Mouse (Mus musculus) neural tube, embryonic 11.5 days (tissue): Measurements from ENCODE around the gene Esr1. TPM values are rescaled to one million over a fixed set of nuclear protein-coding genes. Genes with fewer than 3 reads are reported as not detected.

Experiments used
- ATAC-seq: fragments of 200-750 bp; cut with Nextera tagmentation; 2 replicates; pipeline ENCODE4 v1.8.0; 2017; ENCODE audit warnings: moderate number of reproducible peaks, mild to moderate bottlenecking, moderate TSS enrichment, moderate library complexity; ENCODE audit not compliant: insufficient read depth, low FRiP score, low TSS enrichment
- DNase-seq: peaks from one replicate; pipeline ENCODE4 v3.0.0-alpha.2; 2015; ENCODE audit warnings: low spot score
- H3K27ac ChIP-seq: fragments of 300-500 bp; sonication (generic); 2 replicates; pipeline ENCODE4 v1.5.1; 2014; ENCODE audit warnings: low read depth, mild to moderate bottlenecking, low read length
- H3K27me3 ChIP-seq: fragments of 300-500 bp; sonication (generic); 2 replicates; pipeline ENCODE4 v1.6.1; 2014; ENCODE audit warnings: mild to moderate bottlenecking, low read length, mixed read lengths; ENCODE audit not compliant: control insufficient read depth, insufficient read depth
- H3K36me3 ChIP-seq: fragments of 300-500 bp; sonication (generic); 2 replicates; pipeline ENCODE4 v1.6.1; 2014; ENCODE audit warnings: mild to moderate bottlenecking, low read length, moderate library complexity, mixed read lengths; ENCODE audit not compliant: control insufficient read depth, insufficient read depth
- H3K4me1 ChIP-seq: fragments of 300-500 bp; sonication (generic); 2 replicates; pipeline ENCODE4 v1.6.1; 2014; ENCODE audit warnings: low read length, mixed read lengths; ENCODE audit not compliant: control insufficient read depth, insufficient read depth
- H3K4me2 ChIP-seq: fragments of 300-500 bp; sonication (generic); 2 replicates; pipeline ENCODE4 v1.6.1; 2014; ENCODE audit warnings: low read depth, mild to moderate bottlenecking, moderate library complexity
- H3K4me3 ChIP-seq: fragments of 300-500 bp; sonication (generic); 2 replicates; pipeline ENCODE4 v1.5.1; 2014; ENCODE audit warnings: low read depth, low read length
- H3K9ac ChIP-seq: fragments of 300-500 bp; sonication (generic); 2 replicates; pipeline ENCODE4 v1.6.1; 2014; ENCODE audit warnings: mild to moderate bottlenecking, low read length
- H3K9me3 ChIP-seq: fragments of 300-500 bp; sonication (generic); 2 replicates; pipeline ENCODE4 v1.6.1; 2016; ENCODE audit warnings: low read length; ENCODE audit not compliant: control insufficient read depth
- WGBS: fragments of 180-500 bp; shearing (Covaris S2); extraction: QIAGEN DNeasy Blood & Tissue Kit; methylation state at CpG from one replicate; pipeline ENCODE4 v1.1.7; 2014; 5-methylcytosine and 5-hydroxymethylcytosine counted together
- polyA plus RNA-seq: library from polyadenylated mRNA; unstranded; fragments of >200 nt; fragmentation: Nextera tagmentation; extraction: Ambion mirVana; gene quantifications from 2 replicates; pipeline ENCODE4 v1.2.1, GENCODE M21; 2014

The Esr1 gene
- polyA plus RNA-seq, 1 experiment from 2014 or later, result 0.08 TPM

DNA sequence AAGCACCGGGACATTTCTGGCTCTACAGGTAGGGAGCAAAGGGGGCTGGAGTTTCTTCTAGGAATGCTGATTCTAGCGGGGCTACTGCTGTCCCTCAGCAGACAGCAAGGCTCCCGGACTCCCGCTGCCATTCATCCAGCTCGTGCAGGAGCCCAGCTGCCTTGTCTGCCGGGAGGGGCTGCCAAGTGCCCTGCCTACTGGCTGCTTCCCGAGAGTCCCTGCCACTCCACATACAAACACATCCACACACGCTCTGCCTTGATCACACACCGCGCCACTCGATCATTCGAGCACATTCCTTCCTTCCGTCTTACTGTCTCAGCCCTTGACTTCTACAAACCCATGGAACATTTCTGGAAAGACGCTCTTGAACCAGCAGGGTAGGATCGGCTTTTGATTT lies 98.5 kb downstream of the Esr1 start:
- peak overlapping the region; percentile 18 for H3K4me3 ChIP-seq
- no peak overlapping the region; the same call in 1 of the 2 replicates for H3K9ac ChIP-seq
- H3K36me3 ChIP-seq, result no peaks in the 10 kb centered on the region
- peaks cover 24% of the 10 kb centered on the region for H3K27me3 ChIP-seq
- no peaks in the 10 kb centered on the region for H3K4me1 ChIP-seq
- H3K9me3 ChIP-seq, result no peaks in the 10 kb centered on the region
- H3K27ac ChIP-seq, result no peak overlapping the region
- ATAC-seq (no peak), DNase-seq (peak; percentile 37)
- 5% methylated on average over 15 of the region's 15 CpGs for WGBS
- H3K4me2 ChIP-seq, result peak overlapping the region; percentile 42

DNA sequence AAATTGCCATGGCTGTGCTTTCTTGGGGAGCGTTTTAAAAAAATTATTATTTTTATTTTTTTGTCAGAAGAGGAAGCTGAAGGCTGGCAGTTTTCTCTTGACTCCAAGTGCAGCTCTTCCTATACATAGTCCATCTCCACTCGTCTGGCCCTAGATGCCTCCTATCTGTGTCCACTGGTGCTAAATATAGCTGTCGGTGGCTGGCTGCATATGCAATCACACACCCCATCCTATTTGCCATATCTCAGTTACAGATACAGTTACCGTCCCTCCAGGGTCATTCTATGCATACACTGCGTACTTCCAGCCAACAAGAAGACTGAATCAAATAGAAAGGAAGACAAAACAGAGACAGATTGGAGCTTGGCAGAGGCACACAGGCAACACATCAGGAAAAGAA lies 100.0 kb downstream of the Esr1 start:
- H3K4me3 ChIP-seq, result no peak overlapping the region
- H3K36me3 ChIP-seq, result no peaks in the 10 kb centered on the region
- DNase-seq (no peak), ATAC-seq (no peak)
- H3K4me1 ChIP-seq, result no peaks in the 10 kb centered on the region
- H3K27ac ChIP-seq, result no peak overlapping the region
- no peaks in the 10 kb centered on the region for H3K9me3 ChIP-seq
- WGBS, result 52% methylated on average over 5 of the region's 5 CpGs
- H3K4me2 ChIP-seq, result no peak overlapping the region
- peaks cover 24% of the 10 kb centered on the region for H3K27me3 ChIP-seq
- no peak overlapping the region for H3K9ac ChIP-seq

DNA sequence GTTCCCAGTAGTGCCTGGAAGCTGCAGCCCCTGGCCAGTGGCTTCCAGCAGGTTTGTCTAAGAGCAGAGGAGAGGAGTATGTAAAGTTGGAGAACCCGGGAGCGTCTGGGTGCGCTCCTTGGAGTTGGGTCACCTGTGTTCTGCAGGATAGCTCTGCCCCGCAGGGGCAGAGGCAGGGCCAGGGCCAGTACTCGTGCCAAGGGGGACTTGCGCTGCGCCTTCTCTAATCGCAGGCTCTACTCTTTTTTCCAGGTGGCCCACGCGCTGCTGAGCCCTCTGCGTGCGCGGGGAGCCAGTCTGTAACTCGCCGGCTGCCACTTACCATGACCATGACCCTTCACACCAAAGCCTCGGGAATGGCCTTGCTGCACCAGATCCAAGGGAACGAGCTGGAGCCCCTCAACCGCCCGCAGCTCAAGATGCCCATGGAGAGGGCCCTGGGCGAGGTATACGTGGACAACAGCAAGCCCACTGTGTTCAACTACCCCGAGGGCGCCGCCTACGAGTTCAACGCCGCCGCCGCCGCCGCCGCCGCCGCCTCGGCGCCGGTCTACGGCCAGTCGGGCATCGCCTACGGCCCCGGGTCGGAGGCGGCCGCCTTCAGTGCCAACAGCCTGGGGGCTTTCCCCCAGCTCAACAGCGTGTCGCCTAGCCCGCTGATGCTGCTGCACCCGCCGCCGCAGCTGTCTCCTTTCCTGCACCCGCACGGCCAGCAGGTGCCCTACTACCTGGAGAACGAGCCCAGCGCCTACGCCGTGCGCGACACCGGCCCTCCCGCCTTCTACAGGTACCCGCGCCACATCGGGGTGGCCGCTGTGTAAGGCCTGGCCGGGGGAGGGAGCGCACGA lies 100.9 kb downstream of the Esr1 start:
- no peaks in the 10 kb centered on the region for H3K4me1 ChIP-seq
- DNase-seq (peak; percentile 46), ATAC-seq (peak; percentile 75)
- H3K27me3 ChIP-seq, result peaks cover 24% of the 10 kb centered on the region
- peak overlapping the region; percentile 90 for H3K4me2 ChIP-seq
- WGBS, result under 1% methylated on average over 55 of the region's 68 CpGs
- peak overlapping the region; percentile 5; the same call in 1 of the 2 replicates for H3K9ac ChIP-seq
- no peaks in the 10 kb centered on the region for H3K9me3 ChIP-seq
- H3K36me3 ChIP-seq, result no peaks in the 10 kb centered on the region
- H3K27ac ChIP-seq, result no peak overlapping the region
- H3K4me3 ChIP-seq, result peak overlapping the region; percentile 48

DNA sequence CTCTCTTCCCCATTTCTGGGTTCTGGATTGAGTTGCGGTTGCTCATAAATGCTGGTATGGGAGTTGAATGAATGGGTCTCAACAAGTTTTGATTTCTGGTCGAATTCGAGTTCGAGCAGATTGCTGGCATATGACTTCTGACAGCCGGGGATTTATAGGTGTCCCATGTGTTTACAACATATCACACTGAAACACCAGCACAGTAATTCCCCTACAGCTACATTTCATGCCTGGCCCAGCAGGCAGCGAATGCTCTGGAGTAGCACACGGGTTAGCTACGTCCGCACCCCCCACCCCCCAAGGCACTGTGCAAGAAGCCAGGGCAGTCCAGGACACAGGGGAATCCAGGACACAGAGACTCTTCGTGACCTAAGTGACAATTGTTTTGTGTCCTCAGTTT lies 102.0 kb downstream of the Esr1 start:
- H3K9ac ChIP-seq, result no peak overlapping the region
- no peak overlapping the region for H3K4me3 ChIP-seq
- WGBS, result 55% methylated on average over 10 of the region's 10 CpGs
- no peaks in the 10 kb centered on the region for H3K9me3 ChIP-seq
- H3K4me1 ChIP-seq, result no peaks in the 10 kb centered on the region
- no peak overlapping the region for H3K27ac ChIP-seq
- ATAC-seq, result no peak
- H3K36me3 ChIP-seq, result no peaks in the 10 kb centered on the region
- H3K27me3 ChIP-seq, result peaks cover 24% of the 10 kb centered on the region
- no peak for DNase-seq
- H3K4me2 ChIP-seq, result no peak overlapping the region

DNA sequence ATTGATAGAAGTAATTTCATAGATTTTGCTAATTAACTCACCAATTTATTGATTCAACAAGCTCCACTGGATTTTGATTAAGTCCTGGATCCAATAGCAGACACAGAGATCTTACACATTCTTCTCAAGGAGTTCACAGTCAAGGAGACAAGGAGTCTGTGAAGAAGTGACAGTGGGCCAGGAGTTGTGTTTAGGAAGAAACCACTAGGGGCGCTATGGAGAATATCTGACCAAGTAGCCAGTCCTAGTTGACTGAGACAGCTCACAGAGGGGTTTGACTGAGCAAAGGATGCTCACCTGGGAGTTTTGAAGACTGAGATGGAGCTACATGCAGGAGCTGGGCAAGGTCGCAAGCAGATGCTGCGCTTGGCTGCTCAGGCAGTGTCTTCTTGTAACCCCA lies 113.5 kb downstream of the Esr1 start:
- Histone ChIP-seq H3K36me3 (no peaks in the 10 kb centered on the region), H3K27me3 (no peaks in the 10 kb centered on the region), H3K9ac (no peak overlapping the region), H3K27ac (no peak overlapping the region), H3K4me1 (0 out of 2 replicates have a peak, but pooled peaks cover 3% of the 10 kb centered on the region), H3K4me3 (no peak overlapping the region), H3K4me2 (no peak overlapping the region), H3K9me3 (no peaks in the 10 kb centered on the region)
- DNase-seq (no peak), ATAC-seq (no peak)
- WGBS, result 43% methylated on average over 3 of the region's 3 CpGs

DNA sequence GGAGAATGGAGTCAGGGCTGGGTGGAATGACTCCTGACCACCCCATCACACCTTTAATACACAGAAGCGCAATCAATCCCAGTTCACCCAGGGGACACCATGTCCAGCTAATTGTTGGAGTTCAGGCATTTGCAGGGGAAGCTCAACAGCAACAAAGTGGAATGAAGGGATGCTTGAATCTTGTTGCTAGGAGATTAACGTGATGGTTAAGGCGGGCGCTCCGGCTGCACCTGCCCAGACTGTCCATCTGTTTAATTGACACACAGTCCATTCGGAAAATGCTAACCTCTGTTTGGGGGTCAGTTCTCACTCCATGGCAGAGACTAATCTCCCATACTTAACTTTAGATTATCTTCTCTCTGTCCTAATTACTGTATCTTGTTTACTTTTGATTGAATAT lies 114.7 kb downstream of the Esr1 start:
- 0 out of 2 replicates have a peak, but pooled peaks cover 3% of the 10 kb centered on the region for H3K4me1 ChIP-seq
- no peak for ATAC-seq
- no peak overlapping the region for H3K4me2 ChIP-seq
- no peak overlapping the region for H3K4me3 ChIP-seq
- no peaks in the 10 kb centered on the region for H3K27me3 ChIP-seq
- WGBS, result 73% methylated on average over 6 of the region's 6 CpGs
- H3K27ac ChIP-seq, result no peak overlapping the region
- peak; percentile 28 for DNase-seq
- no peaks in the 10 kb centered on the region for H3K36me3 ChIP-seq
- H3K9me3 ChIP-seq, result no peaks in the 10 kb centered on the region
- H3K9ac ChIP-seq, result no peak overlapping the region

DNA sequence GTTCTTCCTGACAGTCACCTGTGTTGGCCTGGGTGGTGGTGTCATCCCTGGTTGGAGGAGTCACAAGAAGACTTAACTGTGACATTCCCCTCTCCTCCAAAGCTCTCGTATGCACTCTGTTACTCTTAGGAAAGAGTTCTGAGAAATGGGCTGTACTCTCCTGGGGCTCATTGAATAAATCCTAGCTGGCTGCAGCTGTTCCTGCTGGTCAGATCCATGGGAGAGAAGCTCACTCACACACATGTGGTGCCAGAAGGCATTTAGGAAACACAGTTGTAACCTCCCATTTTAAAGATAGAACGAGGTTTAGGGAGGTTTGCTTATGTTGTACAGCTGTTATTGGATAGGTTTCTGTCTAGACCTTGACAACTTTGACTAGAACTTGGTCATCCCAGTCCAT lies 120.9 kb downstream of the Esr1 start:
- Histone ChIP-seq H3K4me2 (no peak overlapping the region), H3K4me1 (no peaks in the 10 kb centered on the region), H3K9ac (no peak overlapping the region), H3K27ac (no peak overlapping the region), H3K4me3 (no peak overlapping the region), H3K27me3 (no peaks in the 10 kb centered on the region), H3K36me3 (no peaks in the 10 kb centered on the region), H3K9me3 (no peaks in the 10 kb centered on the region)
- WGBS, result 52% methylated on average over 2 of the region's 2 CpGs
- ATAC-seq (no peak), DNase-seq (no peak)

DNA sequence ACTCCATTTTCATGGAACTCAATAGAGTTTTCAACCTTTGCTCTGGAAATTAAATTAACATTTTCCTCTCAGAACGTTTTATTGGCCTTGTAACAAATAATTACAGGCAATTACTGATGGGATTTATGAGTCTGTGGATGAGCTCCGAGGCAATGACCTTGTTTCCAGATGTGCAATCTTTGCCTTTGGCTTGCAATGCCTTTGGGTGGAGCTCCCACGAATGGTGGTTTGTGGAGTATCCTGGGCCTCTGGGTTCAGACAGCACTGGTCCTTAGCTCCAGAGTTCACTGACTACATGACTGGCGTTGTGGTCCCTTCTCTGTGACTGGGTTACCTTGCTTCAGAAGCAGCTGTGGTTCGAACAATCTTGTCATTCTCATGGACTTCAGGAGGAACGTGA lies 122.6 kb downstream of the Esr1 start:
- H3K27me3 ChIP-seq, result no peaks in the 10 kb centered on the region
- no peak overlapping the region for H3K9ac ChIP-seq
- no peak overlapping the region for H3K4me3 ChIP-seq
- H3K27ac ChIP-seq, result no peak overlapping the region
- H3K9me3 ChIP-seq, result no peaks in the 10 kb centered on the region
- H3K4me2 ChIP-seq, result no peak overlapping the region
- no peak for ATAC-seq
- no peaks in the 10 kb centered on the region for H3K4me1 ChIP-seq
- no peaks in the 10 kb centered on the region for H3K36me3 ChIP-seq
- WGBS, result 63% methylated on average over 6 of the region's 6 CpGs
- DNase-seq, result no peak

DNA sequence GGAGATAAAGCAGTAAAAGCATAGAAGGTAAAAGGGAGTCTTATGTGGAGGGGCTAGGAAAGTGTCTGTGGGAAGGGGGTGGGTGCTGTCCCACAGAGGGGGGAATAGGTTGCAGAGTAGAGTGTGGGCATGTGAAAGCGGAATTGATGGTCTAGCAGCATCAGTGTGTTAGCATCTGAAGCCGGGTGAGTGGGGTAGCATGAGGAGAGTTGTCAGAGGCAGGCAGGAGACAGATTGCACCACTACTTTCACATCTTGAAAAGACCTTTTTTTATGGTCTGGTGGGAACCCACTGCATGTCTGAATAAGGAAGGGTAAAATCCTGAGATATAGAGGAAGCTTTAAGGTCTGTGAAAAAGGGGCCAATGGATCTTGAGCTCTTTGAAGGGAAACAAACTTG lies 123.5 kb downstream of the Esr1 start:
- Histone ChIP-seq H3K9me3 (no peaks in the 10 kb centered on the region), H3K27me3 (no peaks in the 10 kb centered on the region), H3K4me3 (no peak overlapping the region), H3K9ac (no peak overlapping the region), H3K4me1 (no peaks in the 10 kb centered on the region), H3K4me2 (no peak overlapping the region), H3K36me3 (no peaks in the 10 kb centered on the region), H3K27ac (no peak overlapping the region)
- DNase-seq (no peak), ATAC-seq (no peak)
- 87% methylated on average over 2 of the region's 2 CpGs for WGBS
